Mouse (Mus musculus) myocyte (in vitro differentiated cells): ENCODE measurements around the gene Sdk1.

Experiments
- E2F4 ChIP-seq: IDR thresholded peaks from one replicate; pipeline ENCODE4 v1.6.1; 2011; ENCODE audit warnings: mild to moderate bottlenecking, control low read depth, moderate library complexity; ENCODE audit not compliant: insufficient read depth
- POLR2A ChIP-seq: IDR thresholded peaks from one replicate; pipeline ENCODE4 v1.6.1; 2011; ENCODE audit warnings: low read depth, mild to moderate bottlenecking, control low read depth, moderate library complexity; ENCODE audit not compliant: insufficient read length
- SRF ChIP-seq: IDR thresholded peaks from one replicate; pipeline ENCODE4 v1.6.1; 2011; ENCODE audit warnings: low read depth; ENCODE audit not compliant: control insufficient read depth, insufficient read length
- TCF12 ChIP-seq: IDR thresholded peaks from one replicate; pipeline ENCODE4 v1.6.1; 2011; ENCODE audit warnings: mild to moderate bottlenecking, control low read depth; ENCODE audit not compliant: poor library complexity, insufficient read depth, severe bottlenecking

DNA sequence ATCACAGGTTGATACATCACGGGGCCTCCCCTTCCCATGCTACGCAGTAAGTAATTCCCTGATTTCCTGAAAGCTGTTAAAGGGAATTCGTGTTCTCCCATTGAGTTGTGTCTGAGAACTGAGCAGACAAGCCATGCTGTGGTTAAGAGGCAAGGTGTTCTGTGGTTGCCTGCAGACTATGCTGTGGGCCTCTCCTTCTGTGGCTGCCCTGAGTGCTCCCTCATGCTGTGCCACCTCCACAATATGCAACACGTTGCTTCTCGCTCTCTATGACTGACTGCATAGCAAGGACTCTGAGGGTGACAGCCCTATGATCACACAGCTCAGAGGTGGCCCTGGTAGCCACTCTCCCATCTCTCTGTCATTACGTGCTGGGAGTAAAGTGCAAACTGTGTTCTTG is 797.9 kb downstream of the Sdk1 start:
- TF ChIP-seq POLR2A (no peak), SRF (no peak), E2F4 (no peak), TCF12 (no peak)
